Mouse (Mus musculus): ENCODE data around the gene Gm17349. TPM values are rescaled to one million over a fixed set of nuclear protein-coding genes. Genes with fewer than 3 reads are reported as not detected.

Gm17349 gene
- total RNA-seq, 1 experiment = 2.5 TPM

GRCm38 (mm10) chr15:99671783-99672182 lies 33.5 kb downstream of the Gm17349 start:
- in situ Hi-C loops (cut with MboI; ENCODE audit: low sequenced_read_pairs in 2 of 2, unreplicated experiment in 2 of 2) = no loop called here
- no peak overlapping the region for H3K9ac ChIP-seq (ENCODE audit: insufficient read depth, low read depth, low read length, poor library complexity, severe bottlenecking)
- H3K36me3 ChIP-seq (ENCODE audit: control insufficient read depth, insufficient read depth, low read length, poor library complexity, severe bottlenecking) = no peaks in the 10 kb centered on the region
- DNase-seq (ENCODE audit: low read depth, low spot score) = no peak
- no peak overlapping the region for H3K4me3 ChIP-seq (ENCODE audit: insufficient read depth in 1 of 2, low read depth in 1 of 2, low read length in 2 of 2, poor library complexity in 1 of 2, severe bottlenecking in 1 of 2)
- no peaks in the 10 kb centered on the region for H3K9me3 ChIP-seq (ENCODE audit: control insufficient read depth, insufficient read depth, low read depth, low read length)
- no peak overlapping the region for H3K27ac ChIP-seq (ENCODE audit: insufficient read depth, low read depth, low read length, poor library complexity, severe bottlenecking)
- peaks cover 0 to 14% of the 10 kb centered on the region in 2 experiments; a peak in 2 of 4 replicates for H3K4me1 ChIP-seq (ENCODE audit: control insufficient read depth in 2 of 2, insufficient read depth in 2 of 2, low read length in 2 of 2, poor library complexity in 1 of 2)
- TF ChIP-seq HCFC1 (IDR thresholded peaks at IDR 0.05; ENCODE audit: borderline replicate concordance, insufficient read depth, low read length) (no peak), ZNF384 (IDR thresholded peaks at IDR 0.05; ENCODE audit: low read depth, low read length) (no peak), ZC3H11A (IDR thresholded peaks at IDR 0.05; ENCODE audit: borderline replicate concordance, low read depth, low read length) (no peak), MAFK (IDR thresholded peaks at IDR 0.05; ENCODE audit: insufficient read depth, low read depth, low read length) (no peak), CHD2 (IDR thresholded peaks at IDR 0.05; ENCODE audit: low read depth, low read length) (no peak)

DNA sequence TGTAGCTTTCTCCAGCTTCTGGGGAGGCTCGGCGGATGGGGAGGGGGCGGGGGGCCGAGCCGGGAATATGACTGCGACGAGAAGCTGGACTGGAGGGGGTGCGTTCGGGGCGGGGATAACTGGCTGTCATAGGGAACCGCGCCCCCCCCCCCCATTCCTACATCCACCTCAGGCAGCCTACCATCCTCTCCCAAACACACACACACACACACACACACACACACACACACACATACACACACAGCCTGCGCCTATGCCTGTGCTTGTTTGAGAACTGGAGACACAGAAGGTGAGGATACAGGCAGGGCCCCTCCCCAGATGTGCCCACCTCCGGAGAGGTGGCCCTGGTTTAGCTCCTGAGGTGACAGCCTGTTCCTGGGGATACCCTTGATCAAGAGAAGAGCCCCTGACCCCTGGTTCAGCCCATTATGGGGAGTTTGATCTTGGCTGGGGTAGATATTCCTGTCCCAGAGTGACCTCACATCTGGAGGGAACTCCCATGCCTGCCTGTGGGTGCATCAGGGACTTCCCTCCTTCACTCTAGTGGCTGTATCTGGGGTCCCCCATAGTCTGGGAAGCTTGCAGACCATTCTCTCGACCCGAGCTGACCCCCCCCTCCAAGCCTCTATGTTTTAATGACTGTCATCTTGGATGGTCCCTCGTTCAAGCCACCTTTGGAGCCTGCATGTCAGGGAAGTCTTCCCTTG lies 34.2 kb downstream of the Gm17349 start:
- no peak for DNase-seq (ENCODE audit: low read depth, low spot score)
- Histone ChIP-seq H3K9ac (ENCODE audit: insufficient read depth, low read depth, low read length, poor library complexity, severe bottlenecking) (peak overlapping the region; percentile 54), H3K4me3 (ENCODE audit: insufficient read depth in 1 of 2, low read depth in 1 of 2, low read length in 2 of 2, poor library complexity in 1 of 2, severe bottlenecking in 1 of 2) (peak overlapping the region; percentile 66 to 72), H3K9me3 (ENCODE audit: control insufficient read depth, insufficient read depth, low read depth, low read length) (no peaks in the 10 kb centered on the region), H3K4me1 (ENCODE audit: control insufficient read depth in 2 of 2, insufficient read depth in 2 of 2, low read length in 2 of 2, poor library complexity in 1 of 2) (peaks cover 0 to 12% of the 10 kb centered on the region in 2 experiments; a peak in 1 of 4 replicates), H3K36me3 (ENCODE audit: control insufficient read depth, insufficient read depth, low read length, poor library complexity, severe bottlenecking) (no peaks in the 10 kb centered on the region), H3K27ac (ENCODE audit: insufficient read depth, low read depth, low read length, poor library complexity, severe bottlenecking) (no peak overlapping the region)
- TF ChIP-seq MAFK (IDR thresholded peaks at IDR 0.05; ENCODE audit: insufficient read depth, low read depth, low read length) (no peak), ZC3H11A (IDR thresholded peaks at IDR 0.05; ENCODE audit: borderline replicate concordance, low read depth, low read length) (no peak), ZNF384 (IDR thresholded peaks at IDR 0.05; ENCODE audit: low read depth, low read length) (no peak), CHD2 (IDR thresholded peaks at IDR 0.05; ENCODE audit: low read depth, low read length) (no peak), HCFC1 (IDR thresholded peaks at IDR 0.05; ENCODE audit: borderline replicate concordance, insufficient read depth, low read length) (no peak)
- in situ Hi-C loops (cut with MboI; ENCODE audit: low sequenced_read_pairs in 2 of 2, unreplicated experiment in 2 of 2) = no loop called here

- DNase-seq (ENCODE audit: low read depth, low spot score) = no peak
- in situ Hi-C loops (cut with MboI; ENCODE audit: low sequenced_read_pairs in 2 of 2, unreplicated experiment in 2 of 2) = no loop called here
- Histone ChIP-seq H3K27ac (ENCODE audit: insufficient read depth, low read depth, low read length, poor library complexity, severe bottlenecking) (no peak within 1 kb of the TSS), H3K9me3 (ENCODE audit: control insufficient read depth, insufficient read depth, low read depth, low read length) (no peaks in the 10 kb centered on the region), H3K4me3 (ENCODE audit: insufficient read depth in 1 of 2, low read depth in 1 of 2, low read length in 2 of 2, poor library complexity in 1 of 2, severe bottlenecking in 1 of 2) (peak within 1 kb of the TSS; percentile 66 to 72), H3K36me3 (ENCODE audit: control insufficient read depth, insufficient read depth, low read length, poor library complexity, severe bottlenecking) (no peaks in the 10 kb centered on the region), H3K9ac (ENCODE audit: insufficient read depth, low read depth, low read length, poor library complexity, severe bottlenecking) (peak within 1 kb of the TSS; percentile 54), H3K4me1 (ENCODE audit: control insufficient read depth in 2 of 2, insufficient read depth in 2 of 2, low read length in 2 of 2, poor library complexity in 1 of 2) (peaks cover 1 to 14% of the 10 kb centered on the region in 2 experiments; a peak in 2 of 4 replicates)
- no peak for TF ChIP-seq MAFK (IDR thresholded peaks at IDR 0.05; ENCODE audit: insufficient read depth, low read depth, low read length)
- TF ChIP-seq ZC3H11A (IDR thresholded peaks at IDR 0.05; ENCODE audit: borderline replicate concordance, low read depth, low read length) = no peak
- no peak for TF ChIP-seq CHD2 (IDR thresholded peaks at IDR 0.05; ENCODE audit: low read depth, low read length)
- TF ChIP-seq ZNF384 (IDR thresholded peaks at IDR 0.05; ENCODE audit: low read depth, low read length) = no peak
- TF ChIP-seq HCFC1 (IDR thresholded peaks at IDR 0.05; ENCODE audit: borderline replicate concordance, insufficient read depth, low read length) = no peak
Observed at GRCm38 (mm10) chr15:99670154-99670821, 35.0 kb downstream of the Gm17349 start, which contains the start of gene Asic1. TSS of gene Asic1 (plus strand) at chr15:99670368.

GRCm38 (mm10) chr15:99669392-99669791 lies 35.9 kb downstream of the Gm17349 start:
- H3K9ac ChIP-seq (ENCODE audit: insufficient read depth, low read depth, low read length, poor library complexity, severe bottlenecking) = no peak overlapping the region
- no peaks in the 10 kb centered on the region for H3K9me3 ChIP-seq (ENCODE audit: control insufficient read depth, insufficient read depth, low read depth, low read length)
- no peaks in the 10 kb centered on the region for H3K36me3 ChIP-seq (ENCODE audit: control insufficient read depth, insufficient read depth, low read length, poor library complexity, severe bottlenecking)
- peaks cover 2 to 18% of the 10 kb centered on the region in 2 experiments; a peak in 2 of 4 replicates for H3K4me1 ChIP-seq (ENCODE audit: control insufficient read depth in 2 of 2, insufficient read depth in 2 of 2, low read length in 2 of 2, poor library complexity in 1 of 2)
- in situ Hi-C loops (cut with MboI; ENCODE audit: low sequenced_read_pairs in 2 of 2, unreplicated experiment in 2 of 2) = no loop called here
- DNase-seq (ENCODE audit: low read depth, low spot score) = no peak
- no peak for TF ChIP-seq HCFC1 (IDR thresholded peaks at IDR 0.05; ENCODE audit: borderline replicate concordance, insufficient read depth, low read length)
- no peak for TF ChIP-seq ZNF384 (IDR thresholded peaks at IDR 0.05; ENCODE audit: low read depth, low read length)
- no peak for TF ChIP-seq MAFK (IDR thresholded peaks at IDR 0.05; ENCODE audit: insufficient read depth, low read depth, low read length)
- TF ChIP-seq ZC3H11A (IDR thresholded peaks at IDR 0.05; ENCODE audit: borderline replicate concordance, low read depth, low read length) = no peak
- no peak for TF ChIP-seq CHD2 (IDR thresholded peaks at IDR 0.05; ENCODE audit: low read depth, low read length)
- H3K4me3 ChIP-seq (ENCODE audit: insufficient read depth in 1 of 2, low read depth in 1 of 2, low read length in 2 of 2, poor library complexity in 1 of 2, severe bottlenecking in 1 of 2) = no peak overlapping the region
- no peak overlapping the region for H3K27ac ChIP-seq (ENCODE audit: insufficient read depth, low read depth, low read length, poor library complexity, severe bottlenecking)
